Mouse (Mus musculus) lung, embryonic 14.5 days (tissue): Measurements from ENCODE around the gene Tbcc. TPM values are rescaled to one million over a fixed set of nuclear protein-coding genes. Genes with fewer than 3 reads are reported as not detected.

ENCODE experiments used
- ATAC-seq: fragments of 200-750 bp; cut with Nextera tagmentation; 2 replicates; pipeline ENCODE4 v1.8.0; 2017; ENCODE audit warnings: mild to moderate bottlenecking, moderate TSS enrichment, moderate library complexity; ENCODE audit not compliant: insufficient read depth
- DNase-seq: peaks from one replicate; pipeline ENCODE4 v3.0.0-alpha.2; 2015
- H3K27ac ChIP-seq: fragments of 300-500 bp; sonication (generic); 2 replicates; pipeline ENCODE4 v1.5.1; 2014; ENCODE audit warnings: low read depth, mild to moderate bottlenecking, moderate library complexity
- H3K27me3 ChIP-seq: fragments of 300-500 bp; sonication (generic); 2 replicates; pipeline ENCODE4 v1.6.1; 2014; ENCODE audit warnings: low read length, control low read depth; ENCODE audit not compliant: insufficient read depth
- H3K36me3 ChIP-seq: fragments of 300-500 bp; sonication (generic); 2 replicates; pipeline ENCODE4 v1.6.1; 2014; ENCODE audit warnings: control low read depth; ENCODE audit not compliant: insufficient read depth
- H3K4me1 ChIP-seq: fragments of 300-500 bp; sonication (generic); 2 replicates; pipeline ENCODE4 v1.6.1; 2014; ENCODE audit warnings: antibody characterized with exemption, control low read depth; ENCODE audit not compliant: insufficient read depth
- H3K4me2 ChIP-seq: fragments of 300-500 bp; sonication (generic); 2 replicates; pipeline ENCODE4 v1.6.1; 2014; ENCODE audit warnings: mild to moderate bottlenecking
- H3K4me3 ChIP-seq: fragments of 300-500 bp; sonication (generic); 2 replicates; pipeline ENCODE4 v1.5.1; 2014; ENCODE audit warnings: low read depth, low read length
- H3K9ac ChIP-seq: fragments of 300-500 bp; sonication (generic); 2 replicates; pipeline ENCODE4 v1.6.1; 2014
- H3K9me3 ChIP-seq: fragments of 300-500 bp; sonication (generic); 2 replicates; pipeline ENCODE4 v1.6.1; 2016; ENCODE audit warnings: low read depth, low read length, control low read depth
- CTCF ChIP-seq: IDR thresholded peaks from 2 replicates; pipeline ENCODE4 v1.5.1; 2016; ENCODE audit warnings: antibody characterized with exemption, low read depth
- WGBS: fragments of 180-500 bp; shearing (Covaris S2); extraction: QIAGEN DNeasy Blood & Tissue Kit; methylation state at CpG from one replicate; pipeline ENCODE4 v1.1.7; 2014; 5-methylcytosine and 5-hydroxymethylcytosine counted together
- polyA plus RNA-seq: library from polyadenylated mRNA; unstranded; fragments of >200 nt; fragmentation: Nextera tagmentation; extraction: Ambion mirVana; gene quantifications from 2 replicates; pipeline ENCODE4 v1.2.1, GENCODE M21; 2014

Gene Tbcc
- polyA plus RNA-seq, 1 experiment from 2014 or later: 61.2 TPM

- Histone ChIP-seq H3K27me3 (no peaks in the 10 kb centered on the region), H3K27ac (no peak overlapping the region), H3K9ac (no peak overlapping the region), H3K4me2 (no peak overlapping the region), H3K4me1 (no peaks in the 10 kb centered on the region), H3K9me3 (no peaks in the 10 kb centered on the region), H3K4me3 (no peak overlapping the region), H3K36me3 (no peaks in the 10 kb centered on the region)
- no peak for DNase-seq
- no peak for ATAC-seq
- WGBS: 90% methylated on average over 5 of the region's 5 CpGs
- no peak for TF ChIP-seq CTCF
Observed at GRCm38 (mm10) chr17:46870204-46870798, 20.2 kb upstream of the Tbcc start.

GRCm38 (mm10) chr17:46870913-46871312 is 19.6 kb upstream of the Tbcc start:
- Histone ChIP-seq H3K4me2 (no peak overlapping the region), H3K36me3 (no peaks in the 10 kb centered on the region), H3K4me1 (no peaks in the 10 kb centered on the region), H3K27ac (no peak overlapping the region), H3K9me3 (no peaks in the 10 kb centered on the region), H3K27me3 (no peaks in the 10 kb centered on the region), H3K9ac (no peak overlapping the region), H3K4me3 (no peak overlapping the region)
- WGBS: 28% methylated on average over 1 of the region's 1 CpGs
- DNase-seq: no peak
- no peak for TF ChIP-seq CTCF
- no peak for ATAC-seq

GRCm38 (mm10) chr17:46872806-46873205 is 17.7 kb upstream of the Tbcc start:
- Histone ChIP-seq H3K4me3 (no peak overlapping the region), H3K27ac (no peak overlapping the region), H3K4me1 (no peaks in the 10 kb centered on the region), H3K36me3 (no peaks in the 10 kb centered on the region), H3K4me2 (no peak overlapping the region), H3K9me3 (no peaks in the 10 kb centered on the region), H3K9ac (no peak overlapping the region), H3K27me3 (no peaks in the 10 kb centered on the region)
- no peak for TF ChIP-seq CTCF
- no peak for DNase-seq
- no peak for ATAC-seq
- 75% methylated on average over 7 of the region's 7 CpGs for WGBS

- ATAC-seq: no peak; the same call in 1 of the 2 replicates
- Histone ChIP-seq H3K4me2 (no peak overlapping the region), H3K27ac (no peak overlapping the region), H3K4me3 (no peak overlapping the region), H3K9ac (no peak overlapping the region), H3K9me3 (no peaks in the 10 kb centered on the region), H3K36me3 (no peaks in the 10 kb centered on the region), H3K4me1 (no peaks in the 10 kb centered on the region), H3K27me3 (no peaks in the 10 kb centered on the region)
- DNase-seq: peak; percentile 59
- TF ChIP-seq CTCF: no peak
- WGBS: 24% methylated on average over 10 of the region's 10 CpGs
Observed at GRCm38 (mm10) chr17:46874133-46874532, 16.4 kb upstream of the Tbcc start.

GRCm38 (mm10) chr17:46875626-46876025 is 14.9 kb upstream of the Tbcc start:
- no peak overlapping the region for H3K4me3 ChIP-seq
- no peak overlapping the region for H3K27ac ChIP-seq
- ATAC-seq (no peak), DNase-seq (no peak)
- H3K9ac ChIP-seq: no peak overlapping the region
- no peaks in the 10 kb centered on the region for H3K9me3 ChIP-seq
- no peaks in the 10 kb centered on the region for H3K27me3 ChIP-seq
- no peaks in the 10 kb centered on the region for H3K4me1 ChIP-seq
- WGBS: 76% methylated on average over 3 of the region's 3 CpGs
- no peak overlapping the region for H3K4me2 ChIP-seq
- H3K36me3 ChIP-seq: no peaks in the 10 kb centered on the region
- 0 out of 2 replicates have a peak, but pooled peaks have one; percentile 18 for TF ChIP-seq CTCF

GRCm38 (mm10) chr17:46876371-46876950 is 14.0 kb upstream of the Tbcc start:
- WGBS: 55% methylated on average over 8 of the region's 8 CpGs
- peak; percentile 24 for DNase-seq
- no peaks in the 10 kb centered on the region for H3K27me3 ChIP-seq
- H3K4me1 ChIP-seq: no peaks in the 10 kb centered on the region
- no peaks in the 10 kb centered on the region for H3K36me3 ChIP-seq
- H3K27ac ChIP-seq: no peak overlapping the region
- no peak for ATAC-seq
- H3K4me3 ChIP-seq: no peak overlapping the region
- no peak overlapping the region for H3K9ac ChIP-seq
- H3K9me3 ChIP-seq: no peaks in the 10 kb centered on the region
- H3K4me2 ChIP-seq: no peak overlapping the region
- no peak for TF ChIP-seq CTCF

- no peaks in the 10 kb centered on the region for H3K9me3 ChIP-seq
- H3K4me3 ChIP-seq: no peak overlapping the region
- WGBS: 77% methylated on average over 5 of the region's 5 CpGs
- H3K9ac ChIP-seq: no peak overlapping the region
- no peak for ATAC-seq
- no peak overlapping the region for H3K27ac ChIP-seq
- no peaks in the 10 kb centered on the region for H3K4me1 ChIP-seq
- TF ChIP-seq CTCF: no peak
- H3K36me3 ChIP-seq: no peaks in the 10 kb centered on the region
- no peaks in the 10 kb centered on the region for H3K27me3 ChIP-seq
- no peak for DNase-seq
- H3K4me2 ChIP-seq: no peak overlapping the region
Observed at GRCm38 (mm10) chr17:46877061-46877460, 13.4 kb upstream of the Tbcc start.
